Mouse (Mus musculus) kidney, adult 2 months (tissue): ENCODE measurements at regions not wholly inside any gene's neighbourhood (a gene's known extent, or its start where the extent isn't known, plus 50 kb on each side); places are given as distances from the start of the nearest gene placed in this dataset.

Source experiments
- DNase-seq: peaks from one replicate; pipeline ENCODE4 v3.0.0; 2021
- H3K27ac ChIP-seq: fragments of 200-500 bp; 2 replicates; pipeline ENCODE4 v1.5.1; 2012; ENCODE audit warnings: low read depth, low read length, control low read depth, inconsistent platforms; ENCODE audit not compliant: insufficient read depth
- H3K27me3 ChIP-seq: fragments of 200-500 bp; replicated peaks from 2 replicates; pipeline ENCODE4 v1.6.1; 2012; ENCODE audit warnings: mild to moderate bottlenecking, moderate library complexity, low read length, inconsistent platforms; ENCODE audit not compliant: control insufficient read depth, insufficient read depth
- H3K36me3 ChIP-seq: fragments of 200-500 bp; 2 replicates; pipeline ENCODE4 v1.6.1; 2012; ENCODE audit warnings: mild to moderate bottlenecking, moderate library complexity, low read length, inconsistent platforms; ENCODE audit not compliant: control insufficient read depth, insufficient read depth
- H3K4me1 ChIP-seq: fragments of 200-500 bp; 2 replicates; pipeline ENCODE4 v1.6.1; 2011; ENCODE audit warnings: low read length; ENCODE audit not compliant: control insufficient read depth, insufficient read depth
- H3K4me3 ChIP-seq: fragments of 200-500 bp; 2 replicates; pipeline ENCODE4 v1.5.1; 2011; ENCODE audit warnings: mild to moderate bottlenecking, low read depth, low read length, control low read depth; ENCODE audit not compliant: insufficient read depth
- CTCF ChIP-seq: fragments of 200-500 bp; conservative IDR thresholded peaks from 2 replicates; pipeline ENCODE4 v1.5.1; 2011; ENCODE audit warnings: low read depth, mild to moderate bottlenecking, control low read depth, low read length, moderate library complexity, mixed read lengths; ENCODE audit not compliant: insufficient read depth, insufficient read length
- POLR2A ChIP-seq: fragments of 200-500 bp; IDR thresholded peaks from one replicate; pipeline ENCODE4 v1.6.1; 2011; ENCODE audit warnings: low read depth, low read length, control low read depth
- WGBS: fragments of 180-500 bp; shearing (Covaris S2); methylation state at CpG from one replicate; pipeline ENCODE4 v1.1.7; 2018; 5-methylcytosine and 5-hydroxymethylcytosine counted together

DNA sequence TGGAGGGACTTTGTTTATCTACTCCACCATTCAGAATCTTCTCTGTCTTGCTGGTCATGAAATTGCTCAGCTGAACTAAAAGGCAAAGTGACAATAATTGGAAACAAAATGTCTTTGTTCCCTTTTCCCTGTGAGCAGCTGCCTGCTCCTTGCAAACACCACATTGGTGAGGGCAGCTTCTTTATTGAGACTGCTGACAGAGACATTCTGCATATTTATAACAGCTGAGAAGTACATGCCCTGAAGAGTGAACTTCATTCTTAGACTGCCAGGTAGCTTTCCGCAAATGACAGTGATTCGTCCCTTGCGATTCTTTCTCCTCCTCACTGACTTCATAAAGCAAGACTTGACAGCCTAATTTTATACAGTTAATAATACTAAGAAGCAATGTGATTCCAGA lies 237.0 kb downstream of the Cps1 start:
- no peaks in the 10 kb centered on the region for H3K4me1 ChIP-seq
- H3K27me3 ChIP-seq: no peaks in the 10 kb centered on the region
- no peak for DNase-seq
- H3K4me3 ChIP-seq: no peak overlapping the region
- H3K27ac ChIP-seq: no peak overlapping the region
- H3K36me3 ChIP-seq: no peaks in the 10 kb centered on the region
- TF ChIP-seq CTCF (no peak), POLR2A (no peak)
- WGBS: 86% methylated on average over 3 of the region's 3 CpGs

DNA sequence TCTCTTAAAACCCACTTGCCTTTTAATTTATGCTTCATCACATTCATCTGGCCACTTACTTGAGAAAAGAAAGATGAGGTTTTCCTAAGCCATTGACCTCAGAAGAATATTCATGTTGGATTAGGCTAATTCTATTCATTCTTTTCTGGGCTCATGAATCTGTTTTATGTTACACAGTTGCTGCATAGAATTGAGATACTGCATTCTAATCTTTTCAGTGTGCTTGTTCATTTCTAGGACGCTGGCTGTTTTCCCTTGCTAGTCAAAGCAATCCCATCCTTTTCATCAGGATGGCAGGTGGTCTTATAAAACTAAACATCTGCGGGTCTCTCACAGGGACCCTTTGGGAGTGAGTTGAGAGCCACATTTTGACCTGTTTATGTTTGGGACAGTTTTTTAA lies 243.2 kb downstream of the Cps1 start:
- WGBS: 50% methylated on average over 2 of the region's 2 CpGs
- Histone ChIP-seq H3K27ac (no peak overlapping the region), H3K4me3 (no peak overlapping the region), H3K4me1 (no peaks in the 10 kb centered on the region), H3K36me3 (no peaks in the 10 kb centered on the region), H3K27me3 (no peaks in the 10 kb centered on the region)
- TF ChIP-seq POLR2A: no peak
- no peak for TF ChIP-seq CTCF
- DNase-seq: no peak

DNA sequence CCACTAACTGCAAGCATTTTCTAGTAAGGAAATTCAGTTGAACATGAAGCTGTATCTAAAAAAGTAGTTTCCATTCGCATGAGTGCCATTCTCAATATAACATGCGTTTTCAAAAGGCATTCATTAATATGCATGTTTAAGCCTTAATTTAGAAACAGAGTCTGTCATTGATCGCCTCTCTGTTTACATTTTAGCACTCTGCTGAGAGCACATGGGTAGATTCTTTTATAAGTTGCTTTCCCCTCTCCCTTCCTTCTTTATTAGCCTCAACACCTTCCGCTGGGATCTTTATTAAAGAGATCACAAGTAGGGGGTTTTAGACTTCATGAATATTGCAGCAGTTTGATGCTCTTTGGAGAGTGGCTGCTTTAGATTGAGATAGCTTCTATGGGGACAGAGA lies 243.7 kb downstream of the Cps1 start:
- DNase-seq: no peak
- Histone ChIP-seq H3K4me1 (no peaks in the 10 kb centered on the region), H3K27ac (no peak overlapping the region), H3K4me3 (no peak overlapping the region), H3K27me3 (no peaks in the 10 kb centered on the region), H3K36me3 (no peaks in the 10 kb centered on the region)
- no peak for TF ChIP-seq CTCF
- no peak for TF ChIP-seq POLR2A
- 75% methylated on average over 4 of the region's 4 CpGs for WGBS

DNA sequence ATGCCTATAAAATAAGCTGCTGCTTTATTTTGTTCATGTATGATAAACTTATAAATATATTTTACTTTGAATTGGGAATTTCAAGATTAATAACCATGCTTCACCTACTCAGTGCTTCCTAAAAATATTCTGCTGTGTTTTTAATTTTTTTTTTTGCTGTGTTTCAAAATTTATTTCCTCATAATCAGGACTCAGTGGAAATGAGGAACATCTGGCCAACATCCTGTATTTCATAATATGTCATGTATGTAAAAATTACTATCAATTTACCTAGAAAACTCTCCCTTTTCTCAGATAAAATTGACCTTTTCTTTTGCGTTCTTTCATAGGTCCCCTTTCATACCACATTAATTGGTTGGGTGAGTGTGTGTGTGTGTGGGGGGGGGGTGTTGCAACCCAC lies 259.5 kb downstream of the Cps1 start:
- H3K27me3 ChIP-seq: no peaks in the 10 kb centered on the region
- H3K4me3 ChIP-seq: no peak overlapping the region
- H3K27ac ChIP-seq: no peak overlapping the region
- no peak for DNase-seq
- 86% methylated on average over 1 of the region's 1 CpGs for WGBS
- no peaks in the 10 kb centered on the region for H3K4me1 ChIP-seq
- no peak for TF ChIP-seq CTCF
- no peak for TF ChIP-seq POLR2A
- no peaks in the 10 kb centered on the region for H3K36me3 ChIP-seq

DNA sequence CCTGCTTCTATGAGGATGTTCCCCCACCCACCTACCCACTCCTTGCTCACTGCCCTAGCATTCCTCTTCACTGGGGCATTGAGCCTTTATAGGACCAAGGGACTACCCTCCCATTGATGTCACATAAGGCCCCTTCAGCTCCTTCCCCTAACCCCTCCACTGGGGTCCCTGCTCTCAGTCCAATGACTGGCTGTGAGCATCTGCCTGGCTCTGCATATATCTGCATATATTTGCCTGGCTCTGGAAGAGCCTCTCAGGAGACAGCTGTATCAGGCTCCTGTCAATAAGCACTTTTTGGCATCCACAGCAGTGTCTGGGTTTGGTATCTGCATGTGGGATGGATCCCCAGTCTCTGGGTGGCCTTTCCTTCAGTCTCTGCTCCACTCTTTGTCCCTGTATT lies 262.6 kb downstream of the Cps1 start:
- no peaks in the 10 kb centered on the region for H3K27me3 ChIP-seq
- DNase-seq: no peak
- no peaks in the 10 kb centered on the region for H3K4me1 ChIP-seq
- no peak for TF ChIP-seq POLR2A
- TF ChIP-seq CTCF: no peak
- no peak overlapping the region for H3K4me3 ChIP-seq
- H3K36me3 ChIP-seq: no peaks in the 10 kb centered on the region
- no peak overlapping the region for H3K27ac ChIP-seq

DNA sequence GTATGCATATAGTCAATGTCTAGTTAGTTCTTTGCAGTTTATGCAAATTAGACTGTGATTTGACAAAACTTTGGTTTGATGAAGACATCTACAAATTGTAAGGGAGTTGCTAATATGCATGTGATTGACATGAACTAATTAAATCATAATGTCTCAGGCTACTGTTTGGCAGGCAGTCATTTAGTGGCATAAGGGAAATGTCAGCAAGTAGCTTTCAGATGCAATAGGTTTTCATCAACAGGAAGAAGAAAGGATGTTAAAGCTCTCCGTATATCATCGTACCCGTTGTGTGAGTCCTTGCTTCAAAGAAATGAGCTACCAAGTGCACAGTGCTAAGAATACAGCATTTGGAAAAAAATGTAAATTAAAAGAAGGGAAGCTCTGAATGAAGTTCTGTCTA lies 264.1 kb downstream of the Cps1 start:
- 83% methylated on average over 3 of the region's 3 CpGs for WGBS
- Histone ChIP-seq H3K27ac (no peak overlapping the region), H3K27me3 (no peaks in the 10 kb centered on the region), H3K4me3 (no peak overlapping the region), H3K36me3 (no peaks in the 10 kb centered on the region), H3K4me1 (no peaks in the 10 kb centered on the region)
- DNase-seq: no peak
- TF ChIP-seq POLR2A (no peak), CTCF (no peak)

DNA sequence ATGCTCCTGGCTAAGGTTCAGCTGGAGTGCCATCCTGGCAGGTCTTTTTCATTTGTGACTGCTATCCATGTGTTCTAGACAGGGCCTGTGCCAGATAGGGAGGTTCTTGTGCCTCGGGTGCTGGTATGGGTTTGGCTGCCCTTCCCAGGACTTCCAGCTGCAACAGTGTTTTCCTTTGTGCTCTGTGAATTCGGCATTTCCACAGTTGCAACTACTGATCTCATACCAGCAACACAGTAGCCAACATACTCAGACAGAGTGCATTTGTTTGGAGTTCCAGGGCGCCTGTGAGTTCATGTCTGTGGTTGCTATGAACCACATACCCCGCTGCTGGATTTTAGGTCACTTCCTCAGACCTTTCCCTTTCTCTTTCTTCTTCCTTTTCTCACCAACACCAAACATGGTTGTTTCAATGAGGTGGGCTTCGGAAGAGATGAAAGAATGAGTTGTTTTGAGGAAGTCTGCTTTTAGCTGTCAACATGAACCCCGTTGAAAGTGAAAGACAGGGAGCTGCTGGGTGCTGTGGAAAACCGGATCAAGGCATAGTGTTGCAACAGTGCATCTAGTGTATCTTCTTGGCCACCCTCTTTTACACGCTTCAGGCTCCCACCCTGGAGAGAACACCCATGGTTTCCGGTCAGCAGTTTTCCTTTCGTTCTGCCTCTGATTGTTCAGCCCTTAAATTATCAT lies 275.1 kb downstream of the Cps1 start:
- no peaks in the 10 kb centered on the region for H3K27me3 ChIP-seq
- H3K27ac ChIP-seq: no peak overlapping the region
- WGBS: 74% methylated on average over 10 of the region's 10 CpGs
- no peaks in the 10 kb centered on the region for H3K4me1 ChIP-seq
- TF ChIP-seq CTCF (no peak), POLR2A (no peak)
- H3K4me3 ChIP-seq: no peak overlapping the region
- DNase-seq: no peak
- no peaks in the 10 kb centered on the region for H3K36me3 ChIP-seq

DNA sequence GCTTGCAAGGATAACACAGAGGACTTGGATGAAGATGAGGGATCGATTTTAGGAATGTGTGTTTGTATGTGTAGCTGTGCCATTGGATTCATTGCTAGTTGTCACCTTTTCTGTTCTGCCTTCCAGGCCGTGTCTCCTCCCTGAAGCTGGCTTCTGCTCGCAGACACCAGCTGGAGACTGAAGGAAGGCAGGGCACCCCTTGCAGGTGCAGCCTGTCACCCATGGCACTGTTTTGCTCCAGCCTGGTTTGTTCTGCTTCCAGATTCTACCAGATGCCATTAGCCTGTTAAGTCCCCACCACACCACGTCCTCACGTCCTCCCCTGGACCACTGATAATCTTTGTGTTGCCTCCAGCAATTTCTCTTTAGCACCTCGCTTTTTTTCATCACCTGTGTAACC lies 286.7 kb downstream of the Cps1 start:
- 72% methylated on average over 6 of the region's 6 CpGs for WGBS
- Histone ChIP-seq H3K27me3 (no peaks in the 10 kb centered on the region), H3K27ac (no peak overlapping the region), H3K4me3 (no peak overlapping the region), H3K36me3 (no peaks in the 10 kb centered on the region), H3K4me1 (no peaks in the 10 kb centered on the region)
- DNase-seq: no peak
- TF ChIP-seq POLR2A: no peak
- no peak for TF ChIP-seq CTCF
